Comparison of ENCODE assay signal across 19 mouse cellular contexts in genomic region chr15:80101503-80101902, GRCm38 (mm10). TPM values are rescaled to one million over a fixed set of nuclear protein-coding genes. Genes with fewer than 3 reads are reported as not detected.
A peak's percentile ranks its signal among the peaks of the same experiment; 100 is the strongest.
DNase-seq lines count a peak whose midpoint lies in the region; TF ChIP-seq lines count a peak whose summit lies in the region.
"Had no signal": no experiment of that assay in that cellular context is flagged by ENCODE, and none has a peak within 500 bp of the region (broad histone marks: within the 10 kb centered on the region; RNA-seq: fewer than 3 reads in every experiment).

No protein-coding gene starts in this region.

- TF ChIP-seq POLR2A in cortical plate, adult 2 months (IDR thresholded peaks at IDR 0.05; ENCODE audit: extremely low read depth, insufficient read depth, low read length): no peak

- peak overlapping the region; percentile 13; the same call in 1 of the 2 replicates for H3K4me3 ChIP-seq in layer of hippocampus, adult 2 months
- H3K4me3 ChIP-seq in cortical plate, adult 2 months (ENCODE audit: insufficient read depth, low read length): no peak overlapping the region
- H3K4me3 ChIP-seq: embryonic facial prominence, embryonic 15.5 days; gastrocnemius, adult 2 months; heart, embryonic 13.5 days had no signal

- H3K27ac ChIP-seq in layer of hippocampus, adult 2 months: peak overlapping the region; percentile 79
- H3K27ac ChIP-seq in cortical plate, adult 2 months (ENCODE audit: insufficient read depth, low read length): peak overlapping the region; percentile 55
- H3K27ac ChIP-seq: embryonic facial prominence, embryonic 15.5 days; gastrocnemius, adult 2 months; heart, embryonic 13.5 days; hindbrain, embryonic 14.5 days had no signal

- peaks cover 17% of the 10 kb centered on the region for H3K4me1 ChIP-seq in cortical plate, adult 2 months (ENCODE audit: control insufficient read depth, insufficient read depth, low read length)

- TF ChIP-seq CTCF in layer of hippocampus, adult 2 months (conservative IDR thresholded peaks at IDR 0.05): no peak
- TF ChIP-seq CTCF in cortical plate, adult 2 months (IDR thresholded peaks at IDR 0.05; ENCODE audit: extremely low read depth, insufficient read depth, low read length): no peak

- peak; percentile 56 to 63 for DNase-seq in cerebellum, adult 18-20 months
- no peak for DNase-seq in cerebellum, adult 8-10 months
- DNase-seq in layer of hippocampus, adult 2 months (ENCODE audit: low spot score in 2 of 2): no peak
- DNase-seq in layer of hippocampus, adult 9-11 months: no peak
- peak; percentile 75 for DNase-seq in brain, adult 2 months (ENCODE audit: low read depth, low spot score)
- DNase-seq in kidney, adult 8-10 months: no peak
- DNase-seq in frontal cortex, adult 2 months (ENCODE audit: extremely low spot score in 1 of 2, low spot score in 1 of 2): no peak
- DNase-seq: adrenal gland, postnatal 25 days; gastrocnemius, adult 2 months; kidney, adult 11 months; kidney, postnatal 10 days; lung, adult 18-20 months; lung, postnatal 36 days; retina, postnatal 1 day had no signal

RNA-seq across cellular contexts. Expression of gene Rpl3, which starts 9.8 kb away (rescaled TPM):
- 100 to 1,000 TPM; 558 to 583 TPM for total RNA-seq in layer of hippocampus, adult 2 months (2021)
- 680 and 714 TPM in 2 replicates for polyA plus RNA-seq in cortical plate, adult 2 months (2012; rRNA removed)
- 629 and 778 TPM in 2 replicates for polyA plus RNA-seq in frontal cortex, adult 2 months (2012; rRNA removed)

RNA-seq across cellular contexts. Expression of gene Syngr1, which starts 10.4 kb away (rescaled TPM):
- 100 to 1,000 TPM; 356 to 380 TPM for total RNA-seq in layer of hippocampus, adult 2 months (2021)
- 354 and 372 TPM in 2 replicates for polyA plus RNA-seq in cortical plate, adult 2 months (2012; rRNA removed)
- 288 and 302 TPM in 2 replicates for polyA plus RNA-seq in frontal cortex, adult 2 months (2012; rRNA removed)
- total RNA-seq: monocyte, adult 5-6 weeks had no signal

RNA-seq across cellular contexts. Expression of gene Tab1, which starts 31.4 kb away (rescaled TPM):
- 10 to 100 TPM; 28.2 to 30.2 TPM for total RNA-seq in layer of hippocampus, adult 2 months (2021)
- 33.6 and 33.8 TPM in 2 replicates for polyA plus RNA-seq in cortical plate, adult 2 months (2012; rRNA removed)
- 37.9 and 41.4 TPM in 2 replicates for polyA plus RNA-seq in frontal cortex, adult 2 months (2012; rRNA removed)

Comparison
In these comparisons a context has a peak if more than half of its experiments do, and no peak if none do; other contexts are left out.
1. DNase-seq: peak in cerebellum, adult 18-20 months (2 of 2) and brain, adult 2 months (single experiment); none in cerebellum, adult 8-10 months (single experiment), layer of hippocampus, adult 2 months (0 of 2), layer of hippocampus, adult 9-11 months (single experiment), kidney, adult 8-10 months (0 of 2) and frontal cortex, adult 2 months (0 of 2).